Mouse (Mus musculus): ENCODE results near the gene Abhd16a. TPM values are rescaled to one million over a fixed set of nuclear protein-coding genes. Genes with fewer than 3 reads are reported as not detected.

The Abhd16a gene
- polyA plus RNA-seq, 1 experiment, result 73.1 TPM

- WGBS, result 90% methylated on average over 7 of the region's 7 CpGs
- Histone ChIP-seq H3K27ac (ENCODE audit: control insufficient read depth, insufficient read depth, low read depth, low read length, poor library complexity) (no peak overlapping the region), H3K4me1 (ENCODE audit: control insufficient read depth, insufficient read depth, low read length) (no peaks in the 10 kb centered on the region; the same call in 1 of the 2 replicates), H3K4me3 (replicated peaks; ENCODE audit: control insufficient read depth, low read depth, low read length) (no peak overlapping the region)
- no peak for TF ChIP-seq CTCF (IDR thresholded peaks at IDR 0.05; ENCODE audit: control insufficient read depth, insufficient read depth, low read length)
- TF ChIP-seq POLR2A (IDR thresholded peaks at IDR 0.05; ENCODE audit: borderline replicate concordance, control insufficient read depth, low read depth, low read length), result no peak
Measured at GRCm38 (mm10) chr17:35133517-35133916, 44.5 kb downstream of the Abhd16a start.

- Histone ChIP-seq H3K4me3 (replicated peaks; ENCODE audit: control insufficient read depth, low read depth, low read length) (peak within 1 kb of the TSS; percentile 97), H3K27ac (ENCODE audit: control insufficient read depth, insufficient read depth, low read depth, low read length, poor library complexity) (peak within 1 kb of the TSS; percentile 96), H3K4me1 (ENCODE audit: control insufficient read depth, insufficient read depth, low read length) (no peaks in the 10 kb centered on the region; the same call in 1 of the 2 replicates)
- TF ChIP-seq CTCF (IDR thresholded peaks at IDR 0.05; ENCODE audit: control insufficient read depth, insufficient read depth, low read length), result no peak
- TF ChIP-seq POLR2A (IDR thresholded peaks at IDR 0.05; ENCODE audit: borderline replicate concordance, control insufficient read depth, low read depth, low read length), result peak; percentile 21; the same call in 1 of the 2 replicates
- WGBS, result under 1% methylated on average over 66 of the region's 66 CpGs
Measured at GRCm38 (mm10) chr17:35134801-35135590, 45.9 kb downstream of the Abhd16a start, which contains the start of gene Bag6. TSS of gene Bag6 (plus strand) at chr17:35135178.

GRCm38 (mm10) chr17:35135591-35136320, 46.7 kb downstream of the Abhd16a start:
- Histone ChIP-seq H3K4me3 (replicated peaks; ENCODE audit: control insufficient read depth, low read depth, low read length) (peak overlapping the region; percentile 97), H3K27ac (ENCODE audit: control insufficient read depth, insufficient read depth, low read depth, low read length, poor library complexity) (peak overlapping the region; percentile 96), H3K4me1 (ENCODE audit: control insufficient read depth, insufficient read depth, low read length) (no peaks in the 10 kb centered on the region; the same call in 1 of the 2 replicates)
- TF ChIP-seq POLR2A (IDR thresholded peaks at IDR 0.05; ENCODE audit: borderline replicate concordance, control insufficient read depth, low read depth, low read length) (no peak), CTCF (IDR thresholded peaks at IDR 0.05; ENCODE audit: control insufficient read depth, insufficient read depth, low read length) (no peak)
- WGBS, result under 1% methylated on average over 43 of the region's 43 CpGs

GRCm38 (mm10) chr17:35139269-35139668, 50.2 kb downstream of the Abhd16a start:
- 87% methylated on average over 3 of the region's 3 CpGs for WGBS
- H3K27ac ChIP-seq (ENCODE audit: control insufficient read depth, insufficient read depth, low read depth, low read length, poor library complexity), result no peak overlapping the region
- H3K4me3 ChIP-seq (replicated peaks; ENCODE audit: control insufficient read depth, low read depth, low read length), result no peak overlapping the region
- TF ChIP-seq CTCF (IDR thresholded peaks at IDR 0.05; ENCODE audit: control insufficient read depth, insufficient read depth, low read length), result no peak
- TF ChIP-seq POLR2A (IDR thresholded peaks at IDR 0.05; ENCODE audit: borderline replicate concordance, control insufficient read depth, low read depth, low read length), result no peak
- H3K4me1 ChIP-seq (ENCODE audit: control insufficient read depth, insufficient read depth, low read length), result no peaks in the 10 kb centered on the region; the same call in 1 of the 2 replicates

- TF ChIP-seq CTCF (IDR thresholded peaks at IDR 0.05; ENCODE audit: control insufficient read depth, insufficient read depth, low read length) (no peak), POLR2A (IDR thresholded peaks at IDR 0.05; ENCODE audit: borderline replicate concordance, control insufficient read depth, low read depth, low read length) (no peak)
- Histone ChIP-seq H3K4me1 (ENCODE audit: control insufficient read depth, insufficient read depth, low read length) (no peaks in the 10 kb centered on the region; the same call in 1 of the 2 replicates), H3K27ac (ENCODE audit: control insufficient read depth, insufficient read depth, low read depth, low read length, poor library complexity) (no peak overlapping the region), H3K4me3 (replicated peaks; ENCODE audit: control insufficient read depth, low read depth, low read length) (no peak overlapping the region)
- 90% methylated on average over 16 of the region's 16 CpGs for WGBS
Measured at GRCm38 (mm10) chr17:35140490-35140996, 51.5 kb downstream of the Abhd16a start.

- 88% methylated on average over 6 of the region's 6 CpGs for WGBS
- Histone ChIP-seq H3K4me1 (ENCODE audit: control insufficient read depth, insufficient read depth, low read length) (no peaks in the 10 kb centered on the region), H3K27ac (ENCODE audit: control insufficient read depth, insufficient read depth, low read depth, low read length, poor library complexity) (no peak overlapping the region), H3K4me3 (replicated peaks; ENCODE audit: control insufficient read depth, low read depth, low read length) (no peak overlapping the region)
- TF ChIP-seq POLR2A (IDR thresholded peaks at IDR 0.05; ENCODE audit: borderline replicate concordance, control insufficient read depth, low read depth, low read length) (no peak), CTCF (IDR thresholded peaks at IDR 0.05; ENCODE audit: control insufficient read depth, insufficient read depth, low read length) (no peak)
Measured at GRCm38 (mm10) chr17:35141971-35142370, 52.9 kb downstream of the Abhd16a start.

GRCm38 (mm10) chr17:35146139-35146538, 57.1 kb downstream of the Abhd16a start:
- WGBS, result 90% methylated on average over 5 of the region's 5 CpGs
- H3K4me3 ChIP-seq (replicated peaks; ENCODE audit: control insufficient read depth, low read depth, low read length), result no peak overlapping the region
- H3K4me1 ChIP-seq (ENCODE audit: control insufficient read depth, insufficient read depth, low read length), result no peaks in the 10 kb centered on the region
- H3K27ac ChIP-seq (ENCODE audit: control insufficient read depth, insufficient read depth, low read depth, low read length, poor library complexity), result no peak overlapping the region
- no peak for TF ChIP-seq CTCF (IDR thresholded peaks at IDR 0.05; ENCODE audit: control insufficient read depth, insufficient read depth, low read length)
- no peak for TF ChIP-seq POLR2A (IDR thresholded peaks at IDR 0.05; ENCODE audit: borderline replicate concordance, control insufficient read depth, low read depth, low read length)

GRCm38 (mm10) chr17:35147348-35147747, 58.3 kb downstream of the Abhd16a start:
- Histone ChIP-seq H3K27ac (ENCODE audit: control insufficient read depth, insufficient read depth, low read depth, low read length, poor library complexity) (no peak overlapping the region), H3K4me3 (replicated peaks; ENCODE audit: control insufficient read depth, low read depth, low read length) (no peak overlapping the region), H3K4me1 (ENCODE audit: control insufficient read depth, insufficient read depth, low read length) (no peaks in the 10 kb centered on the region)
- WGBS, result 86% methylated on average over 3 of the region's 3 CpGs
- TF ChIP-seq POLR2A (IDR thresholded peaks at IDR 0.05; ENCODE audit: borderline replicate concordance, control insufficient read depth, low read depth, low read length) (no peak), CTCF (IDR thresholded peaks at IDR 0.05; ENCODE audit: control insufficient read depth, insufficient read depth, low read length) (no peak)

Measured in bone marrow, adult 2 months (tissue).